19 mouse cellular contexts compared by ENCODE assay signal in genomic region chr8:117923296-117923695, GRCm38 (mm10).
DNase-seq lines count a peak whose midpoint lies in the region; ATAC-seq and TF ChIP-seq lines count a peak whose summit lies in the region.
"Had no signal": no experiment of that assay in that cellular context is flagged by ENCODE, and none has a peak within 500 bp of the region (broad histone marks: within the 10 kb centered on the region; RNA-seq: fewer than 3 reads in every experiment).

No protein-coding gene starts in this region.

- no peaks in the 10 kb centered on the region for H3K9me3 ChIP-seq in forebrain, embryonic 14.5 days (replicated peaks; ENCODE audit: control insufficient read depth, low read length)
- H3K9me3 ChIP-seq in forebrain, embryonic 12.5 days, result no peaks in the 10 kb centered on the region
- H3K9me3 ChIP-seq in heart, embryonic 14.5 days (ENCODE audit: control insufficient read depth, low read length), result no peaks in the 10 kb centered on the region
- H3K9me3 ChIP-seq in heart, postnatal 0 days (replicated peaks; ENCODE audit: control insufficient read depth, low read length), result 0 out of 2 replicates have a peak, but pooled peaks cover 4% of the 10 kb centered on the region
- H3K9me3 ChIP-seq: embryonic facial prominence, embryonic 12.5 days; forebrain, embryonic 15.5 days; hindbrain, embryonic 12.5 days; hindbrain, embryonic 15.5 days had no signal

- 78% methylated on average over 6 of the region's 6 CpGs for WGBS in forebrain, embryonic 14.5 days
- 82% methylated on average over 6 of the region's 6 CpGs for WGBS in forebrain, embryonic 12.5 days
- WGBS in heart, embryonic 14.5 days, result 59% methylated on average over 6 of the region's 6 CpGs
- 52% methylated on average over 6 of the region's 6 CpGs for WGBS in heart, adult 2 months
- 35% methylated on average over 6 of the region's 6 CpGs for WGBS in heart, postnatal 0 days

- TF ChIP-seq EP300 in heart, adult 2 months (IDR thresholded peaks at IDR 0.05; ENCODE audit: insufficient read depth, low read depth, low read length), result no peak
- no peak for TF ChIP-seq EP300 in heart, postnatal 0 days (IDR thresholded peaks at IDR 0.05; ENCODE audit: low read depth)

- no peak overlapping the region for H3K4me3 ChIP-seq in forebrain, embryonic 14.5 days (ENCODE audit: low read depth, low read length)
- H3K4me3 ChIP-seq in forebrain, embryonic 12.5 days (replicated peaks), result no peak overlapping the region
- no peak overlapping the region for H3K4me3 ChIP-seq in heart, embryonic 14.5 days (ENCODE audit: control insufficient read depth in 1 of 2, insufficient read depth in 1 of 2, low read depth in 1 of 2, low read length in 2 of 2)
- H3K4me3 ChIP-seq in heart, adult 2 months, result no peak overlapping the region
- no peak overlapping the region for H3K4me3 ChIP-seq in heart, postnatal 0 days (ENCODE audit: low read depth, low read length)
- H3K4me3 ChIP-seq: embryonic facial prominence, embryonic 12.5 days; erythroblast, embryonic 14.5 days; forebrain, embryonic 15.5 days; hindbrain, embryonic 12.5 days; hindbrain, embryonic 15.5 days had no signal

- no peak for TF ChIP-seq POLR2A in heart, adult 2 months (IDR thresholded peaks at IDR 0.05; ENCODE audit: insufficient read depth, low read depth, low read length)

- TF ChIP-seq CTCF in heart, adult 2 months (IDR thresholded peaks at IDR 0.05), result no peak
- no peak for TF ChIP-seq CTCF in heart, postnatal 0 days (IDR thresholded peaks at IDR 0.05; ENCODE audit: low read depth)

- no peaks in the 10 kb centered on the region for H3K36me3 ChIP-seq in forebrain, embryonic 14.5 days (ENCODE audit: control insufficient read depth, insufficient read depth, low read length)
- no peaks in the 10 kb centered on the region for H3K36me3 ChIP-seq in forebrain, embryonic 12.5 days (replicated peaks)
- H3K36me3 ChIP-seq in heart, embryonic 14.5 days (ENCODE audit: control insufficient read depth, insufficient read depth, low read length), result no peaks in the 10 kb centered on the region
- H3K36me3 ChIP-seq in heart, adult 2 months (ENCODE audit: control insufficient read depth, insufficient read depth, low read length), result no peaks in the 10 kb centered on the region
- no peaks in the 10 kb centered on the region for H3K36me3 ChIP-seq in heart, postnatal 0 days (replicated peaks; ENCODE audit: control insufficient read depth, insufficient read depth, low read length)
- H3K36me3 ChIP-seq: embryonic facial prominence, embryonic 12.5 days; forebrain, embryonic 15.5 days; hindbrain, embryonic 12.5 days; hindbrain, embryonic 15.5 days had no signal

- H3K4me1 ChIP-seq in forebrain, embryonic 14.5 days (ENCODE audit: control insufficient read depth, insufficient read depth, low read length), result no peaks in the 10 kb centered on the region
- 0 out of 2 replicates have a peak, but pooled peaks cover 2% of the 10 kb centered on the region for H3K4me1 ChIP-seq in forebrain, embryonic 12.5 days
- H3K4me1 ChIP-seq in heart, embryonic 14.5 days (ENCODE audit: control insufficient read depth in 2 of 2, insufficient read depth in 2 of 2, low read length in 2 of 2), result peaks cover 5 to 13% of the 10 kb centered on the region in 2 experiments; a peak in 3 of 4 replicates
- no peaks in the 10 kb centered on the region for H3K4me1 ChIP-seq in heart, adult 2 months (ENCODE audit: control insufficient read depth, insufficient read depth, low read length)
- H3K4me1 ChIP-seq in heart, postnatal 0 days (ENCODE audit: control insufficient read depth, insufficient read depth), result no peaks in the 10 kb centered on the region
- H3K4me1 ChIP-seq: embryonic facial prominence, embryonic 12.5 days; forebrain, embryonic 15.5 days; hindbrain, embryonic 12.5 days; hindbrain, embryonic 15.5 days had no signal

- no peak overlapping the region for H3K27ac ChIP-seq in forebrain, embryonic 14.5 days (ENCODE audit: low read depth, low read length)
- no peak overlapping the region for H3K27ac ChIP-seq in forebrain, embryonic 12.5 days
- H3K27ac ChIP-seq in heart, embryonic 14.5 days (replicated peaks in 1 of 2; ENCODE audit: control insufficient read depth in 1 of 2, insufficient read depth in 1 of 2, low read depth in 2 of 2, low read length in 2 of 2), result peak overlapping the region; percentile 5 to 24; a peak in 1 of 4 replicates
- no peak overlapping the region for H3K27ac ChIP-seq in heart, adult 2 months
- H3K27ac ChIP-seq in heart, postnatal 0 days (ENCODE audit: low read depth), result no peak overlapping the region
- H3K27ac ChIP-seq: embryonic facial prominence, embryonic 12.5 days; forebrain, embryonic 15.5 days; hindbrain, embryonic 12.5 days; hindbrain, embryonic 15.5 days had no signal

- H3K9ac ChIP-seq in forebrain, embryonic 14.5 days (ENCODE audit: low read length), result no peak overlapping the region
- no peak overlapping the region for H3K9ac ChIP-seq in forebrain, embryonic 12.5 days
- no peak overlapping the region for H3K9ac ChIP-seq in heart, embryonic 14.5 days (ENCODE audit: low read length)
- H3K9ac ChIP-seq in heart, adult 2 months (ENCODE audit: low read depth, low read length), result no peak overlapping the region
- H3K9ac ChIP-seq in heart, postnatal 0 days (replicated peaks; ENCODE audit: low read depth, low read length), result no peak overlapping the region
- H3K9ac ChIP-seq: embryonic facial prominence, embryonic 12.5 days; forebrain, embryonic 15.5 days; hindbrain, embryonic 12.5 days; hindbrain, embryonic 15.5 days had no signal

- intact Hi-C loops in heart, adult 2 months (cut with DNase I), result no loop called here
- intact Hi-C loops in heart, postnatal 25 days (cut with DNase I), result no loop called here

- ATAC-seq in forebrain, embryonic 14.5 days, result no peak
- ATAC-seq in forebrain, embryonic 12.5 days (ENCODE audit: low FRiP score), result no peak
- ATAC-seq in heart, embryonic 14.5 days (ENCODE audit: insufficient number of reproducible peaks, insufficient read depth, low FRiP score, low read depth), result no peak
- ATAC-seq in heart, postnatal 0 days (ENCODE audit: insufficient read depth, low read depth), result peak; percentile 58
- ATAC-seq: CD4-positive, CD25-positive, alpha-beta regulatory T cell, adult 4 months; forebrain, embryonic 15.5 days; intestine, postnatal 0 days had no signal

- no peaks in the 10 kb centered on the region for H3K27me3 ChIP-seq in forebrain, embryonic 14.5 days (replicated peaks; ENCODE audit: control insufficient read depth, insufficient read depth, low read length)
- peaks cover 16% of the 10 kb centered on the region; the same call in 1 of the 2 replicates for H3K27me3 ChIP-seq in forebrain, embryonic 12.5 days
- H3K27me3 ChIP-seq in heart, embryonic 14.5 days (ENCODE audit: control insufficient read depth, insufficient read depth, low read length), result no peaks in the 10 kb centered on the region
- no peaks in the 10 kb centered on the region for H3K27me3 ChIP-seq in heart, adult 2 months (ENCODE audit: control insufficient read depth, insufficient read depth, low read length)
- no peaks in the 10 kb centered on the region for H3K27me3 ChIP-seq in heart, postnatal 0 days (ENCODE audit: control insufficient read depth, insufficient read depth, low read length)
- H3K27me3 ChIP-seq: embryonic facial prominence, embryonic 12.5 days; forebrain, embryonic 15.5 days; hindbrain, embryonic 12.5 days; hindbrain, embryonic 15.5 days had no signal

- peak; percentile 30 for DNase-seq in forebrain, embryonic 14.5 days (ENCODE audit: low spot score)
- no peak for DNase-seq in heart, adult 2 months
- DNase-seq in heart, postnatal 0 days (ENCODE audit: low spot score), result peak; percentile 15
- no peak for DNase-seq in heart, postnatal 25 days (ENCODE audit: low spot score)
- DNase-seq: cerebellum, adult 18-20 months; cerebellum, adult 9-10 months; cerebellum, postnatal 14 days; gastrocnemius, postnatal 10 days; gastrocnemius, postnatal 36 days; kidney, adult 2 months had no signal

- no peaks in the 10 kb centered on the region for H3K79me2 ChIP-seq in heart, adult 2 months (replicated peaks; ENCODE audit: control insufficient read depth, insufficient read depth, low read length)

- H3K4me2 ChIP-seq in forebrain, embryonic 14.5 days (ENCODE audit: low read length), result no peak overlapping the region
- no peak overlapping the region for H3K4me2 ChIP-seq in forebrain, embryonic 12.5 days
- peak overlapping the region; percentile 29 for H3K4me2 ChIP-seq in heart, embryonic 14.5 days (ENCODE audit: low read length)
- peak overlapping the region; percentile 27; the same call in 1 of the 2 replicates for H3K4me2 ChIP-seq in heart, postnatal 0 days (ENCODE audit: low read depth, low read length)
- H3K4me2 ChIP-seq: embryonic facial prominence, embryonic 12.5 days; forebrain, embryonic 15.5 days; hindbrain, embryonic 12.5 days; hindbrain, embryonic 15.5 days had no signal

Comparison
In these comparisons a context has a peak if more than half of its experiments do, and no peak if none do; other contexts are left out.
1. DNase-seq: peak in forebrain, embryonic 14.5 days (single experiment) and heart, postnatal 0 days (single experiment); none in heart, adult 2 months (0 of 2) and heart, postnatal 25 days (single experiment).
2. H3K27ac ChIP-seq: peak in heart, embryonic 14.5 days (2 of 2); none in forebrain, embryonic 14.5 days (single experiment), forebrain, embryonic 12.5 days (single experiment), heart, adult 2 months (single experiment) and heart, postnatal 0 days (single experiment).
3. H3K4me2 ChIP-seq: peak in heart, embryonic 14.5 days (single experiment) and heart, postnatal 0 days (single experiment); none in forebrain, embryonic 14.5 days (single experiment) and forebrain, embryonic 12.5 days (single experiment).